7 mouse cellular contexts compared by ENCODE assay signal in genomic region chr3:152106225-152107148, GRCm38 (mm10). TPM values are rescaled to one million over a fixed set of nuclear protein-coding genes. Genes with fewer than 3 reads are reported as not detected.
DNase-seq lines count a peak whose midpoint lies in the region; ATAC-seq and TF ChIP-seq lines count a peak whose summit lies in the region.

No protein-coding gene starts in this region.

- H3K27ac ChIP-seq in ES-Bruce4 (ENCODE audit: insufficient read depth, low read length), result no peak overlapping the region
- no peak overlapping the region for H3K27ac ChIP-seq in embryonic fibroblast, embryonic 13.5 days (ENCODE audit: insufficient read depth, low read length)
- no peak overlapping the region for H3K27ac ChIP-seq in intestine, postnatal 0 days (ENCODE audit: low read depth, low read length)
- H3K27ac ChIP-seq in midbrain, embryonic 10.5 days (replicated peaks), result no peak overlapping the region

- peak; percentile 15 for ATAC-seq in CD4-positive, CD25-positive, alpha-beta regulatory T cell, adult 4 months
- ATAC-seq in intestine, postnatal 0 days, result no peak

- TF ChIP-seq POLR2A in ES-Bruce4 (IDR thresholded peaks at IDR 0.05; ENCODE audit: insufficient read depth, low read length), result no peak
- TF ChIP-seq POLR2A in embryonic fibroblast, embryonic 13.5 days (IDR thresholded peaks at IDR 0.05; ENCODE audit: low read depth, low read length), result peak; percentile 53; the same call in 1 of the 2 replicates

- 43% methylated on average over 28 of the region's 28 CpGs for whole genome bisulfite sequencing in intestine, postnatal 0 days
- 2% methylated on average over 28 of the region's 28 CpGs for WGBS in midbrain, embryonic 10.5 days

- peak; percentile 47 for DNase-seq in midbrain, embryonic 10.5 days (ENCODE audit: low spot score)
- no peak for DNase-seq in yolk sac, embryonic 10.5 days (ENCODE audit: low spot score)
- DNase-seq in urinary bladder, postnatal 14 days (ENCODE audit: low spot score), result no peak

- TF ChIP-seq CTCF in ES-Bruce4 (IDR thresholded peaks at IDR 0.05; ENCODE audit: low read depth, low read length), result no peak
- TF ChIP-seq CTCF in embryonic fibroblast, embryonic 13.5 days (IDR thresholded peaks at IDR 0.05; ENCODE audit: borderline replicate concordance, insufficient read depth, low read length), result no peak
- TF ChIP-seq CTCF in intestine, postnatal 0 days (IDR thresholded peaks at IDR 0.05; ENCODE audit: low read depth), result no peak

- no peaks in the 10 kb centered on the region for H3K4me1 ChIP-seq in ES-Bruce4 (ENCODE audit: control insufficient read depth, insufficient read depth, low read length)
- H3K4me1 ChIP-seq in embryonic fibroblast, embryonic 13.5 days (ENCODE audit: control insufficient read depth, insufficient read depth, low read length), result 0 out of 2 replicates have a peak, but pooled peaks cover 11% of the 10 kb centered on the region
- no peaks in the 10 kb centered on the region for H3K4me1 ChIP-seq in intestine, postnatal 0 days (replicated peaks; ENCODE audit: control insufficient read depth, insufficient read depth, low read length)
- peaks cover 42% of the 10 kb centered on the region for H3K4me1 ChIP-seq in midbrain, embryonic 10.5 days

- peak overlapping the region; percentile 57 for H3K4me3 ChIP-seq in ES-Bruce4 (ENCODE audit: low read depth, low read length)
- peak overlapping the region; percentile 2 for H3K4me3 ChIP-seq in embryonic fibroblast, embryonic 13.5 days (ENCODE audit: insufficient read depth, low read length)
- H3K4me3 ChIP-seq in intestine, postnatal 0 days (ENCODE audit: low read depth, low read length), result 0 out of 2 replicates have a peak overlapping the region, but pooled peaks have one; percentile 0
- peak overlapping the region; percentile 54 for H3K4me3 ChIP-seq in midbrain, embryonic 10.5 days

- H3K4me2 ChIP-seq in intestine, postnatal 0 days (replicated peaks; ENCODE audit: low read depth), result peak overlapping the region; percentile 54

- H3K27me3 ChIP-seq in ES-Bruce4 (ENCODE audit: control insufficient read depth, insufficient read depth, low read length, poor library complexity, severe bottlenecking), result no peaks in the 10 kb centered on the region
- H3K27me3 ChIP-seq in intestine, postnatal 0 days (replicated peaks; ENCODE audit: control insufficient read depth, insufficient read depth, low read length), result no peaks in the 10 kb centered on the region
- peaks cover 58% of the 10 kb centered on the region for H3K27me3 ChIP-seq in midbrain, embryonic 10.5 days (ENCODE audit: low read depth, poor library complexity, severe bottlenecking)

- no peaks in the 10 kb centered on the region for H3K9me3 ChIP-seq in ES-Bruce4 (replicated peaks; ENCODE audit: control insufficient read depth, insufficient read depth, low read length, poor library complexity, severe bottlenecking)
- H3K9me3 ChIP-seq in intestine, postnatal 0 days (ENCODE audit: control insufficient read depth), result no peaks in the 10 kb centered on the region
- H3K9me3 ChIP-seq in midbrain, embryonic 10.5 days (replicated peaks), result no peaks in the 10 kb centered on the region

- no peaks in the 10 kb centered on the region for H3K36me3 ChIP-seq in ES-Bruce4 (ENCODE audit: control insufficient read depth, insufficient read depth, low read length, poor library complexity, severe bottlenecking)
- H3K36me3 ChIP-seq in intestine, postnatal 0 days (ENCODE audit: control insufficient read depth, insufficient read depth), result peaks cover 9% of the 10 kb centered on the region
- H3K36me3 ChIP-seq in midbrain, embryonic 10.5 days, result no peaks in the 10 kb centered on the region

- no peak overlapping the region for H3K9ac ChIP-seq in ES-Bruce4 (ENCODE audit: low read depth, poor library complexity, severe bottlenecking)
- H3K9ac ChIP-seq in intestine, postnatal 0 days (ENCODE audit: low read depth, low read length), result no peak overlapping the region

- TF ChIP-seq EP300 in ES-Bruce4 (IDR thresholded peaks at IDR 0.05; ENCODE audit: insufficient read depth, low read depth, low read length), result no peak

RNA-seq across cellular contexts. Expression of gene Gipc2, which starts 59.5 kb away (rescaled TPM):
- not detected for polyA plus RNA-seq in CD4-positive, CD25-positive, alpha-beta regulatory T cell, adult 4 months (2017; shearing (Covaris generic))
- 17.1 and 19.9 TPM in 2 replicates for polyA plus RNA-seq in ES-Bruce4 (2011; ENCODE audit: insufficient read depth, insufficient read length, low read depth, missing spikeins)
- 1.9 and 3.9 TPM in 2 replicates for polyA plus RNA-seq in embryonic fibroblast, embryonic 13.5 days (2011; ENCODE audit: insufficient read length, low read depth, missing spikeins)
- polyA plus RNA-seq in intestine, postnatal 0 days (2015; fragmentation: Nextera tagmentation; extraction: Ambion mirVana), result 222 and 243 TPM in 2 replicates
- 0.95 and 1.5 TPM in 2 replicates for polyA plus RNA-seq in midbrain, embryonic 10.5 days (2016; fragmentation: Nextera tagmentation; extraction: Ambion mirVana)

Comparison
In these comparisons a context has a peak if more than half of its experiments do, and no peak if none do; other contexts are left out.
1. H3K4me3 ChIP-seq: peak in every context shown above with its lines; median percentile 57 in ES-Bruce4; 54 in midbrain, embryonic 10.5 days; 2 in embryonic fibroblast, embryonic 13.5 days; 0 in intestine, postnatal 0 days.
2. RNA of gene Gipc2, which starts 59.5 kb away (polyA plus RNA-seq): 222 to 243 TPM in intestine, postnatal 0 days; 17.1 to 19.9 TPM in ES-Bruce4, 1.9 to 3.9 TPM in embryonic fibroblast, embryonic 13.5 days, 0.95 to 1.5 TPM in midbrain, embryonic 10.5 days and not detected in CD4-positive, CD25-positive, alpha-beta regulatory T cell, adult 4 months; every median in the first group is over 10 times any median in the second.